Mouse (Mus musculus): ENCODE measurements around the gene Slc16a3.

The Slc16a3 gene

GRCm38 (mm10) chr11:120948861-120949851 lies 876 bp downstream of the Slc16a3 start:
- peak; percentile 88 for DNase-seq (ENCODE audit: low spot score)

GRCm38 (mm10) chr11:120949863-120950262 lies 1.6 kb downstream of the Slc16a3 start:
- DNase-seq (ENCODE audit: low spot score) = no peak

- peak; percentile 99 for DNase-seq (ENCODE audit: low spot score)
These were observed 2.3 kb downstream of the Slc16a3 start for GRCm38 (mm10) chr11:120950281-120951202.

GRCm38 (mm10) chr11:120951237-120951636 lies 3.0 kb downstream of the Slc16a3 start:
- no peak for DNase-seq (ENCODE audit: low spot score)

- DNase-seq (ENCODE audit: low spot score) = no peak
These were observed 3.8 kb downstream of the Slc16a3 start for GRCm38 (mm10) chr11:120951731-120952730.

GRCm38 (mm10) chr11:120954936-120955335 lies 6.7 kb downstream of the Slc16a3 start:
- DNase-seq (ENCODE audit: low spot score) = no peak

- no peak for DNase-seq (ENCODE audit: low spot score)
These were observed 7.4 kb downstream of the Slc16a3 start for GRCm38 (mm10) chr11:120955701-120956100.

- DNase-seq (ENCODE audit: low spot score) = no peak
These were observed 8.8 kb downstream of the Slc16a3 start for GRCm38 (mm10) chr11:120957052-120957451.

GRCm38 (mm10) chr11:120957731-120958257 lies 9.5 kb downstream of the Slc16a3 start:
- no peak for DNase-seq (ENCODE audit: low spot score)

GRCm38 (mm10) chr11:120959066-120959465 lies 10.8 kb downstream of the Slc16a3 start:
- no peak for DNase-seq (ENCODE audit: low spot score)

- no peak for DNase-seq (ENCODE audit: low spot score)
These were observed 11.3 kb downstream of the Slc16a3 start for GRCm38 (mm10) chr11:120959564-120959963.

- DNase-seq (ENCODE audit: low spot score) = no peak
These were observed 12.0 kb downstream of the Slc16a3 start for GRCm38 (mm10) chr11:120960248-120960647.

GRCm38 (mm10) chr11:120961594-120961993 lies 13.3 kb downstream of the Slc16a3 start:
- no peak for DNase-seq (ENCODE audit: low spot score)

- DNase-seq (ENCODE audit: low spot score) = no peak
These were observed 13.9 kb downstream of the Slc16a3 start for GRCm38 (mm10) chr11:120962050-120962771.

- no peak for DNase-seq (ENCODE audit: low spot score)
These were observed 14.6 kb downstream of the Slc16a3 start for GRCm38 (mm10) chr11:120962909-120963308.

- no peak for DNase-seq (ENCODE audit: low spot score)
These were observed 16.2 kb downstream of the Slc16a3 start for GRCm38 (mm10) chr11:120964195-120965157.

- DNase-seq (ENCODE audit: low spot score) = no peak
These were observed 17.3 kb downstream of the Slc16a3 start for GRCm38 (mm10) chr11:120965587-120965986.

GRCm38 (mm10) chr11:120969742-120970141 lies 21.5 kb downstream of the Slc16a3 start:
- DNase-seq (ENCODE audit: low spot score) = no peak

GRCm38 (mm10) chr11:120971237-120971636 lies 23.0 kb downstream of the Slc16a3 start:
- DNase-seq (ENCODE audit: low spot score) = no peak

Measured in embryo, embryonic 10 days (tissue).